Mouse (Mus musculus) liver, embryonic 14.5 days (tissue): ENCODE data around the gene Ddn.

Source experiments
- CTCF ChIP-seq: IDR thresholded peaks from 2 replicates; pipeline ENCODE4 v1.5.1; 2016; ENCODE audit warnings: antibody characterized with exemption, low read depth, control low read depth
- EP300 ChIP-seq: IDR thresholded peaks from 2 replicates; pipeline ENCODE4 v1.6.1; 2016; ENCODE audit warnings: antibody characterized with exemption, low read depth

- TF ChIP-seq CTCF (no peak), EP300 (no peak)
These were observed 55.2 kb downstream of the Ddn start for GRCm38 (mm10) chr15:98754125-98754524.
